Mouse (Mus musculus): ENCODE measurements around the gene 4930579G24Rik. TPM values are rescaled to one million over a fixed set of nuclear protein-coding genes. Genes with fewer than 3 reads are reported as not detected.
A peak's percentile ranks its signal among the peaks of the same experiment; 100 is the strongest.

The 4930579G24Rik gene
- 4.9 and 5.1 TPM in 2 replicates for polyA plus RNA-seq (2012; rRNA removed)

DNA sequence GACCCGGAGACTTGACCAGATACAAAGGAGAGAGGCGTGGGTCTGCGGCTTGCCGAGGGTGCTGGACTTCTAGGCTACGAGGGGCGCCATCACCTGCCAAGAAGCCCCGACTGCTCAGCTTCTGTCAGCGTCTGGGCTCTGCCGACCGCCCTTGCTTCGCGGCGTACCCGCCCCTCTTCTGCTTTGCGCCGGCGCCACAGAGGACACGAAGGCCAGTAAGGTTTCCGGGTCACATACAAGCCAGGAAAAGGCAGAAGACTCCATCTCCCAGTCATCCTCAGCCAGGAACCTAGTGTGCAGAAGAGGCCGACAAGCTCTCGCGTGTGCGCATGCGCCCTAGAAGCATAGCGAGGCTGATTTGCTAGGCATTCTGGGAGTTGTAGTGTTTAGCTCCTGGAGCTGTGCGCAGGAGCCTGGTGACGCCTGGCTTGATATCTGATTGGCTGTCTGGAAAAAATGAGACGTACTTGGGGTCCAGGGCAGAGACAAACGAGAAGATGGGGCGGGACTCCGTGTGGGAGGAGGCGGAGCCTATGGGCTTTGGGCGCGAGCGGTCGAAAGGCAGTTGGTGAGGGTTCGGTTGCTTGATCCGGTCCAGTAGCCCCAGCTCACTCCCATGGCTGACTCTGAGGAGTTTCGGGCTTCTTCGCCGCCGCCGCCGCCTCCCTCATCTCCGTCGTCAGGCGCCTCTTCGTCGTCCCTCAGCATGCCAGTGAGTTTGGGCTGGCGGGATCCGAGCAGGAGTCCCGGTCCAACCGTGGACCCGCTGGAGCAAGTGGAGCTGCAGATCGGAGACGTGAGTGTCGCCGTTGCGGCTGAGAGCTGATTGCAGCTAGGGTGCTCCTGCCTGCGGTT lies at the start of gene 4930579G24Rik:
Gene 4930579G24Rik (plus strand): TSS at position 519 of the 855 bp plus-strand sequence.
- WGBS = under 1% methylated on average over 60 of the region's 60 CpGs
- H3K4me3 ChIP-seq (replicated peaks; ENCODE audit: insufficient read depth, low read depth, low read length) = peak within 1 kb of the TSS; percentile 74
- TF ChIP-seq POLR2A (IDR thresholded peaks at IDR 0.05; ENCODE audit: borderline replicate concordance, insufficient read depth, low read length) (peak; percentile 81; the same call in 1 of the 2 replicates), CTCF (IDR thresholded peaks at IDR 0.05; ENCODE audit: borderline replicate concordance, insufficient read depth, low read depth, low read length) (no peak)
- H3K4me1 ChIP-seq (ENCODE audit: control insufficient read depth, insufficient read depth, low read length) = no peaks in the 10 kb centered on the region
- H3K27ac ChIP-seq (ENCODE audit: insufficient read depth, low read length) = peak within 1 kb of the TSS; percentile 9
- peak; percentile 95 to 100 for DNase-seq
- H3K27me3 ChIP-seq (ENCODE audit: control insufficient read depth, insufficient read depth, low read length) = no peaks in the 10 kb centered on the region

- Histone ChIP-seq H3K27ac (ENCODE audit: insufficient read depth, low read length) (no peak overlapping the region), H3K27me3 (ENCODE audit: control insufficient read depth, insufficient read depth, low read length) (no peaks in the 10 kb centered on the region), H3K4me1 (ENCODE audit: control insufficient read depth, insufficient read depth, low read length) (no peaks in the 10 kb centered on the region), H3K4me3 (replicated peaks; ENCODE audit: insufficient read depth, low read depth, low read length) (no peak overlapping the region)
- TF ChIP-seq CTCF (IDR thresholded peaks at IDR 0.05; ENCODE audit: borderline replicate concordance, insufficient read depth, low read depth, low read length) (no peak), POLR2A (IDR thresholded peaks at IDR 0.05; ENCODE audit: borderline replicate concordance, insufficient read depth, low read length) (no peak)
- DNase-seq = no peak
- WGBS = 81% methylated on average over 5 of the region's 5 CpGs
Measured at GRCm38 (mm10) chr3:79579891-79580575, 48.8 kb upstream of the 4930579G24Rik start.

GRCm38 (mm10) chr3:79586804-79587203 lies 42.1 kb upstream of the 4930579G24Rik start:
- Histone ChIP-seq H3K27me3 (ENCODE audit: control insufficient read depth, insufficient read depth, low read length) (no peaks in the 10 kb centered on the region), H3K4me1 (ENCODE audit: control insufficient read depth, insufficient read depth, low read length) (no peaks in the 10 kb centered on the region), H3K4me3 (replicated peaks; ENCODE audit: insufficient read depth, low read depth, low read length) (no peak overlapping the region), H3K27ac (ENCODE audit: insufficient read depth, low read length) (no peak overlapping the region)
- peak; percentile 87 to 92 for DNase-seq
- 2% methylated on average over 6 of the region's 6 CpGs for WGBS
- peak; percentile 95 for TF ChIP-seq CTCF (IDR thresholded peaks at IDR 0.05; ENCODE audit: borderline replicate concordance, insufficient read depth, low read depth, low read length)
- no peak for TF ChIP-seq POLR2A (IDR thresholded peaks at IDR 0.05; ENCODE audit: borderline replicate concordance, insufficient read depth, low read length)

- H3K4me3 ChIP-seq (replicated peaks; ENCODE audit: insufficient read depth, low read depth, low read length) = no peak overlapping the region
- H3K27ac ChIP-seq (ENCODE audit: insufficient read depth, low read length) = no peak overlapping the region
- no peak for DNase-seq
- TF ChIP-seq CTCF (IDR thresholded peaks at IDR 0.05; ENCODE audit: borderline replicate concordance, insufficient read depth, low read depth, low read length) = no peak
- no peak for TF ChIP-seq POLR2A (IDR thresholded peaks at IDR 0.05; ENCODE audit: borderline replicate concordance, insufficient read depth, low read length)
- 77% methylated on average over 2 of the region's 2 CpGs for WGBS
- H3K4me1 ChIP-seq (ENCODE audit: control insufficient read depth, insufficient read depth, low read length) = no peaks in the 10 kb centered on the region; the same call in 1 of the 2 replicates
- no peaks in the 10 kb centered on the region for H3K27me3 ChIP-seq (ENCODE audit: control insufficient read depth, insufficient read depth, low read length)
Measured at GRCm38 (mm10) chr3:79589671-79590070, 39.2 kb upstream of the 4930579G24Rik start.

- TF ChIP-seq CTCF (IDR thresholded peaks at IDR 0.05; ENCODE audit: borderline replicate concordance, insufficient read depth, low read depth, low read length) (no peak), POLR2A (IDR thresholded peaks at IDR 0.05; ENCODE audit: borderline replicate concordance, insufficient read depth, low read length) (peak; percentile 73; the same call in 1 of the 2 replicates)
- no peaks in the 10 kb centered on the region; the same call in 1 of the 2 replicates for H3K4me1 ChIP-seq (ENCODE audit: control insufficient read depth, insufficient read depth, low read length)
- peak; percentile 80 for DNase-seq
- peak within 1 kb of the TSS; percentile 94 for H3K4me3 ChIP-seq (replicated peaks; ENCODE audit: insufficient read depth, low read depth, low read length)
- H3K27ac ChIP-seq (ENCODE audit: insufficient read depth, low read length) = peak within 1 kb of the TSS; percentile 53; the same call in 1 of the 2 replicates
- 3% methylated on average over 63 of the region's 63 CpGs for WGBS
- H3K27me3 ChIP-seq (ENCODE audit: control insufficient read depth, insufficient read depth, low read length) = no peaks in the 10 kb centered on the region
Measured at GRCm38 (mm10) chr3:79590863-79591792, 37.8 kb upstream of the 4930579G24Rik start, which contains the start of gene Ppid. Gene Ppid, plus strand, starts transcription at chr3:79591342.

GRCm38 (mm10) chr3:79591793-79592471 lies 36.9 kb upstream of the 4930579G24Rik start:
- TF ChIP-seq POLR2A (IDR thresholded peaks at IDR 0.05; ENCODE audit: borderline replicate concordance, insufficient read depth, low read length) = no peak
- TF ChIP-seq CTCF (IDR thresholded peaks at IDR 0.05; ENCODE audit: borderline replicate concordance, insufficient read depth, low read depth, low read length) = no peak
- Histone ChIP-seq H3K4me1 (ENCODE audit: control insufficient read depth, insufficient read depth, low read length) (no peaks in the 10 kb centered on the region; the same call in 1 of the 2 replicates), H3K27me3 (ENCODE audit: control insufficient read depth, insufficient read depth, low read length) (no peaks in the 10 kb centered on the region), H3K27ac (ENCODE audit: insufficient read depth, low read length) (no peak overlapping the region; the same call in 1 of the 2 replicates), H3K4me3 (replicated peaks; ENCODE audit: insufficient read depth, low read depth, low read length) (peak overlapping the region; percentile 94)
- 2% methylated on average over 15 of the region's 15 CpGs for WGBS
- no peak for DNase-seq
